Mouse (Mus musculus) urinary bladder, postnatal 14 days (tissue): ENCODE data around the gene Oprm1.
"Not testable (repeated sequence)": the region's sequence is repeated elsewhere in the genome, so short reads cannot be mapped to it uniquely, and the experiment has no call there.

Experiments
- DNase-seq: peaks from one replicate; pipeline ENCODE4 v3.0.0; 2021; ENCODE audit warnings: low spot score

Oprm1 gene

GRCm38 (mm10) chr10:6979216-6979615, 220.9 kb downstream of the Oprm1 start:
- no peak for DNase-seq

GRCm38 (mm10) chr10:6979789-6980188, 221.5 kb downstream of the Oprm1 start:
- DNase-seq = no peak

- no peak for DNase-seq
Observed at GRCm38 (mm10) chr10:6980236-6980635, 221.9 kb downstream of the Oprm1 start.

- no peak for DNase-seq
Observed at GRCm38 (mm10) chr10:6982751-6983151, 224.4 kb downstream of the Oprm1 start.

- no peak for DNase-seq
Observed at GRCm38 (mm10) chr10:6983431-6983830, 225.1 kb downstream of the Oprm1 start.

GRCm38 (mm10) chr10:6986246-6986645, 227.9 kb downstream of the Oprm1 start:
- DNase-seq = no peak

GRCm38 (mm10) chr10:6987399-6988098, 229.2 kb downstream of the Oprm1 start:
- no peak for DNase-seq

GRCm38 (mm10) chr10:6988555-6988954, 230.2 kb downstream of the Oprm1 start:
- DNase-seq = no peak

- DNase-seq = no peak
Observed at GRCm38 (mm10) chr10:6996895-6997294, 238.6 kb downstream of the Oprm1 start.

- no peak for DNase-seq
Observed at GRCm38 (mm10) chr10:6998576-6999250, 240.4 kb downstream of the Oprm1 start.

GRCm38 (mm10) chr10:6999355-6999754, 241.0 kb downstream of the Oprm1 start:
- DNase-seq = no peak

- not testable (repeated sequence) for DNase-seq
Observed at GRCm38 (mm10) chr10:7003898-7004297, 245.6 kb downstream of the Oprm1 start.

GRCm38 (mm10) chr10:7004980-7005538, 246.8 kb downstream of the Oprm1 start:
- DNase-seq = no peak

GRCm38 (mm10) chr10:7010543-7010942, 252.2 kb downstream of the Oprm1 start:
- no peak for DNase-seq

- DNase-seq = peak; percentile 10
Observed at GRCm38 (mm10) chr10:7015199-7015598, 256.9 kb downstream of the Oprm1 start.

GRCm38 (mm10) chr10:7019781-7020386, 261.6 kb downstream of the Oprm1 start:
- DNase-seq = no peak

GRCm38 (mm10) chr10:7020551-7020950, 262.2 kb downstream of the Oprm1 start:
- no peak for DNase-seq

- DNase-seq = no peak
Observed at GRCm38 (mm10) chr10:7025028-7025427, 266.7 kb downstream of the Oprm1 start.

- no peak for DNase-seq
Observed at GRCm38 (mm10) chr10:7033459-7033858, 275.2 kb downstream of the Oprm1 start.

- DNase-seq = no peak
Observed at GRCm38 (mm10) chr10:7035547-7035946, 277.2 kb downstream of the Oprm1 start.

GRCm38 (mm10) chr10:7037194-7037593, 278.9 kb downstream of the Oprm1 start:
- no peak for DNase-seq

- no peak for DNase-seq
Observed at GRCm38 (mm10) chr10:7041032-7041431, 282.7 kb downstream of the Oprm1 start.

- DNase-seq = no peak
Observed at GRCm38 (mm10) chr10:7043896-7044295, 285.6 kb downstream of the Oprm1 start.
